Mouse (Mus musculus): ENCODE measurements around the gene En1. TPM values are rescaled to one million over a fixed set of nuclear protein-coding genes. Genes with fewer than 3 reads are reported as not detected.

Gene En1
- polyA plus RNA-seq, 1 experiment from 2014 or later, result not detected

- ATAC-seq, result no peak
- H3K4me2 ChIP-seq (replicated peaks; ENCODE audit: low read depth, low read length), result no peak overlapping the region
- H3K36me3 ChIP-seq (ENCODE audit: insufficient read depth, low read length), result no peaks in the 10 kb centered on the region
- peaks cover 5% of the 10 kb centered on the region; the same call in 1 of the 2 replicates for H3K4me1 ChIP-seq (ENCODE audit: insufficient read depth, low read depth, low read length)
- no peak overlapping the region for H3K4me3 ChIP-seq (ENCODE audit: low read depth, low read length)
- DNase-seq (ENCODE audit: low spot score), result no peak
- H3K27me3 ChIP-seq (replicated peaks; ENCODE audit: insufficient read depth, low read length), result peaks cover 76% of the 10 kb centered on the region
- WGBS, result 9% methylated on average over 11 of the region's 11 CpGs
- H3K27ac ChIP-seq (ENCODE audit: low read length), result no peak overlapping the region
- TF ChIP-seq EP300 (IDR thresholded peaks at IDR 0.05) (no peak), CTCF (IDR thresholded peaks at IDR 0.05) (no peak)
- H3K9me3 ChIP-seq (ENCODE audit: low read length), result no peaks in the 10 kb centered on the region
- no peak overlapping the region for H3K9ac ChIP-seq (replicated peaks; ENCODE audit: low read depth)
Observed at GRCm38 (mm10) chr1:120607576-120608400, 5.6 kb downstream of the En1 start.

- Histone ChIP-seq H3K4me1 (ENCODE audit: insufficient read depth, low read depth, low read length) (0 out of 2 replicates have a peak, but pooled peaks cover 1% of the 10 kb centered on the region), H3K9me3 (ENCODE audit: low read length) (no peaks in the 10 kb centered on the region), H3K9ac (replicated peaks; ENCODE audit: low read depth) (no peak overlapping the region), H3K4me3 (ENCODE audit: low read depth, low read length) (no peak overlapping the region), H3K27me3 (replicated peaks; ENCODE audit: insufficient read depth, low read length) (peaks cover 74% of the 10 kb centered on the region), H3K27ac (ENCODE audit: low read length) (no peak overlapping the region), H3K36me3 (ENCODE audit: insufficient read depth, low read length) (no peaks in the 10 kb centered on the region), H3K4me2 (replicated peaks; ENCODE audit: low read depth, low read length) (no peak overlapping the region)
- no peak for ATAC-seq
- TF ChIP-seq CTCF (IDR thresholded peaks at IDR 0.05), result no peak
- DNase-seq (ENCODE audit: low spot score), result no peak
- WGBS, result 18% methylated on average over 3 of the region's 3 CpGs
Observed at GRCm38 (mm10) chr1:120608461-120608860, 6.2 kb downstream of the En1 start.

GRCm38 (mm10) chr1:120609611-120610010 is 7.4 kb downstream of the En1 start:
- TF ChIP-seq CTCF (IDR thresholded peaks at IDR 0.05) (no peak), EP300 (IDR thresholded peaks at IDR 0.05) (no peak)
- H3K4me1 ChIP-seq (ENCODE audit: insufficient read depth, low read depth, low read length), result no peaks in the 10 kb centered on the region
- no peak overlapping the region for H3K4me2 ChIP-seq (replicated peaks; ENCODE audit: low read depth, low read length)
- H3K27me3 ChIP-seq (replicated peaks; ENCODE audit: insufficient read depth, low read length), result peaks cover 76% of the 10 kb centered on the region
- H3K4me3 ChIP-seq (ENCODE audit: low read depth, low read length), result no peak overlapping the region
- no peak for DNase-seq (ENCODE audit: low spot score)
- WGBS, result 2% methylated on average over 6 of the region's 6 CpGs
- H3K36me3 ChIP-seq (ENCODE audit: insufficient read depth, low read length), result no peaks in the 10 kb centered on the region
- no peaks in the 10 kb centered on the region for H3K9me3 ChIP-seq (ENCODE audit: low read length)
- no peak overlapping the region for H3K9ac ChIP-seq (replicated peaks; ENCODE audit: low read depth)
- H3K27ac ChIP-seq (ENCODE audit: low read length), result no peak overlapping the region
- ATAC-seq, result no peak

GRCm38 (mm10) chr1:120613461-120614306 is 11.5 kb downstream of the En1 start:
- Histone ChIP-seq H3K4me1 (ENCODE audit: insufficient read depth, low read depth, low read length) (no peaks in the 10 kb centered on the region), H3K9ac (replicated peaks; ENCODE audit: low read depth) (no peak overlapping the region), H3K9me3 (ENCODE audit: low read length) (no peaks in the 10 kb centered on the region), H3K27ac (ENCODE audit: low read length) (no peak overlapping the region), H3K27me3 (replicated peaks; ENCODE audit: insufficient read depth, low read length) (peaks cover 76% of the 10 kb centered on the region), H3K36me3 (ENCODE audit: insufficient read depth, low read length) (no peaks in the 10 kb centered on the region), H3K4me2 (replicated peaks; ENCODE audit: low read depth, low read length) (no peak overlapping the region), H3K4me3 (ENCODE audit: low read depth, low read length) (no peak overlapping the region)
- ATAC-seq (no peak), DNase-seq (ENCODE audit: low spot score) (no peak)
- TF ChIP-seq CTCF (IDR thresholded peaks at IDR 0.05), result no peak
- TF ChIP-seq EP300 (IDR thresholded peaks at IDR 0.05), result no peak
- 1% methylated on average over 32 of the region's 32 CpGs for WGBS

GRCm38 (mm10) chr1:120614307-120615100 is 12.3 kb downstream of the En1 start:
- Histone ChIP-seq H3K36me3 (ENCODE audit: insufficient read depth, low read length) (no peaks in the 10 kb centered on the region), H3K4me3 (ENCODE audit: low read depth, low read length) (no peak overlapping the region), H3K9me3 (ENCODE audit: low read length) (no peaks in the 10 kb centered on the region), H3K4me1 (ENCODE audit: insufficient read depth, low read depth, low read length) (no peaks in the 10 kb centered on the region), H3K9ac (replicated peaks; ENCODE audit: low read depth) (no peak overlapping the region), H3K27ac (ENCODE audit: low read length) (no peak overlapping the region), H3K27me3 (replicated peaks; ENCODE audit: insufficient read depth, low read length) (peaks cover 73% of the 10 kb centered on the region), H3K4me2 (replicated peaks; ENCODE audit: low read depth, low read length) (no peak overlapping the region)
- ATAC-seq (no peak), DNase-seq (ENCODE audit: low spot score) (no peak)
- TF ChIP-seq EP300 (IDR thresholded peaks at IDR 0.05) (no peak), CTCF (IDR thresholded peaks at IDR 0.05) (no peak)
- 2% methylated on average over 30 of the region's 30 CpGs for WGBS

GRCm38 (mm10) chr1:120615521-120615920 is 13.3 kb downstream of the En1 start:
- H3K36me3 ChIP-seq (ENCODE audit: insufficient read depth, low read length), result no peaks in the 10 kb centered on the region
- no peak overlapping the region for H3K4me3 ChIP-seq (ENCODE audit: low read depth, low read length)
- no peak for DNase-seq (ENCODE audit: low spot score)
- H3K27me3 ChIP-seq (replicated peaks; ENCODE audit: insufficient read depth, low read length), result peaks cover 64% of the 10 kb centered on the region
- no peaks in the 10 kb centered on the region for H3K9me3 ChIP-seq (ENCODE audit: low read length)
- H3K4me1 ChIP-seq (ENCODE audit: insufficient read depth, low read depth, low read length), result no peaks in the 10 kb centered on the region
- 3% methylated on average over 4 of the region's 4 CpGs for WGBS
- no peak overlapping the region for H3K9ac ChIP-seq (replicated peaks; ENCODE audit: low read depth)
- no peak for ATAC-seq
- no peak overlapping the region for H3K27ac ChIP-seq (ENCODE audit: low read length)
- no peak overlapping the region for H3K4me2 ChIP-seq (replicated peaks; ENCODE audit: low read depth, low read length)
- TF ChIP-seq CTCF (IDR thresholded peaks at IDR 0.05), result no peak
- TF ChIP-seq EP300 (IDR thresholded peaks at IDR 0.05), result no peak

Measured in lung, postnatal 0 days (tissue).